Mouse (Mus musculus): ENCODE data around the gene Hist1h3b.

Gene Hist1h3b

GRCm38 (mm10) chr13:23778339-23778738 lies 26.3 kb downstream of the Hist1h3b start:
- no peak for DNase-seq (ENCODE audit: low read depth)

DNA sequence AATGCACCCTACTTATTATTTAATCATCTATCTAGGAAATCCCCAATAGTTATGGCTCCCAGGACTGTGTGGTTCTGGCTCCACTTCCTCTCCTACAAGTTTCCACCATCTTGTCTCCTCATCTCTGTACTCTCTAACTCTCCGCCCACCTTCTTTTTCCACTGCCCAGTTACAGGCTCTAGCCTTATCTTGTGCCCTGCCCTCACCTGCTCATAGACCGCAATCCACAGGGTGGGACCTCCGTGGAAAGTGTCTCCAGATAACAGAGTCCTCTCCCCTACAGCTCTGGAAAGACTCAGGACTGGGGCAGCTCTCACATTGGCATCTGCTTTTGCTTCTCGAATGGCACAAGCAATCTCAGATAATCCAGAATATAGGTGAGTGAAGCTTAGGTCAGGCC lies 27.0 kb downstream of the Hist1h3b start:
- DNase-seq (ENCODE audit: low read depth) = no peak

- DNase-seq (ENCODE audit: low read depth) = peak; percentile 69
These were observed 40.5 kb downstream of the Hist1h3b start for GRCm38 (mm10) chr13:23792520-23792919.

DNA sequence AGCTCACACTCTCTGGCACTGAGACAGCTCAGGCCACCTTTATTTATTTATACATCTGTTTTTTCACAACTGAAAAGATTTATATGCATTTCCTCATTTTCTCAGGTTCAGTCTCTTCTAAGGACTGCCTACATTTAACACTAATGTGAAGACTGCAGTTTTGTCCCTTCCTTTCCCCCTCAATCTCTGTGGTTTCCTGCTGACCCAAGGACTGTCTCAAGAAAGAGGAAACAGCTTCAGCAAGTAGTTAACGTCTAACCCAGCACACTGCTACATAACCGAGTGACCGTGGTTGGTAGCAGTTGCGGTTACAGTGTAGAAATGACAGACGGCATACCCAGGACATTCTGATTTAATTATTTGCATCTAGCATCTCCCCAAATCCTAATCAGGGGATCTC lies 47.3 kb downstream of the Hist1h3b start:
- no peak for DNase-seq (ENCODE audit: low read depth)

All from naive thymus-derived CD4-positive, alpha-beta T cell, adult 2 months (primary cell).